Mouse (Mus musculus) myocyte (in vitro differentiated cells): ENCODE results near the gene Stam2.

Source experiments
- CEBPB ChIP-seq: IDR thresholded peaks from 2 replicates; pipeline ENCODE4 v1.6.1; 2011; ENCODE audit warnings: mild to moderate bottlenecking, moderate library complexity; ENCODE audit not compliant: poor library complexity, insufficient read depth, severe bottlenecking
- E2F4 ChIP-seq: IDR thresholded peaks from one replicate; pipeline ENCODE4 v1.6.1; 2011; ENCODE audit warnings: mild to moderate bottlenecking, control low read depth, moderate library complexity; ENCODE audit not compliant: insufficient read depth
- MAX ChIP-seq: IDR thresholded peaks from one replicate; pipeline ENCODE4 v1.6.1; 2011; ENCODE audit warnings: low read depth, mild to moderate bottlenecking, control low read depth
- MYOD1 ChIP-seq, 3 experiments: IDR thresholded peaks; one replicate each; pipeline ENCODE4 v1.6.1; 2011; ENCODE audit warnings: control low read depth in 2 of 3, low read depth in 2 of 3, mild to moderate bottlenecking in 2 of 3, moderate library complexity in 1 of 3; ENCODE audit not compliant: insufficient read length in 2 of 3, control insufficient read depth in 1 of 3
- MYOG ChIP-seq, 3 experiments: IDR thresholded peaks; one replicate each; pipeline ENCODE4 v1.6.1; 2011; ENCODE audit warnings: control low read depth in 2 of 3, low read depth in 2 of 3, mild to moderate bottlenecking in 2 of 3; ENCODE audit not compliant: insufficient read length in 2 of 3, control insufficient read depth in 1 of 3, insufficient read depth in 1 of 3
- POLR2A ChIP-seq: IDR thresholded peaks from one replicate; pipeline ENCODE4 v1.6.1; 2011; ENCODE audit warnings: low read depth, mild to moderate bottlenecking, control low read depth, moderate library complexity; ENCODE audit not compliant: insufficient read length
- POLR2AphosphoS2 ChIP-seq: IDR thresholded peaks from one replicate; pipeline ENCODE4 v1.6.1; 2011; ENCODE audit warnings: low read depth, control low read depth; ENCODE audit not compliant: insufficient read length
- REST ChIP-seq: IDR thresholded peaks from one replicate; pipeline ENCODE4 v1.6.1; 2011; ENCODE audit warnings: mild to moderate bottlenecking, control low read depth, moderate library complexity; ENCODE audit not compliant: insufficient read depth, insufficient read length
- SRF ChIP-seq: IDR thresholded peaks from one replicate; pipeline ENCODE4 v1.6.1; 2011; ENCODE audit warnings: low read depth; ENCODE audit not compliant: control insufficient read depth, insufficient read length
- TCF12 ChIP-seq: IDR thresholded peaks from one replicate; pipeline ENCODE4 v1.6.1; 2011; ENCODE audit warnings: mild to moderate bottlenecking, control low read depth; ENCODE audit not compliant: poor library complexity, insufficient read depth, severe bottlenecking
- TCF3 ChIP-seq: IDR thresholded peaks from one replicate; pipeline ENCODE4 v1.6.1; 2011; ENCODE audit warnings: low read depth, control low read depth; ENCODE audit not compliant: insufficient read length
- USF1 ChIP-seq: IDR thresholded peaks from one replicate; pipeline ENCODE4 v1.6.1; 2011; ENCODE audit warnings: low read depth, mild to moderate bottlenecking, control low read depth, moderate library complexity

DNA sequence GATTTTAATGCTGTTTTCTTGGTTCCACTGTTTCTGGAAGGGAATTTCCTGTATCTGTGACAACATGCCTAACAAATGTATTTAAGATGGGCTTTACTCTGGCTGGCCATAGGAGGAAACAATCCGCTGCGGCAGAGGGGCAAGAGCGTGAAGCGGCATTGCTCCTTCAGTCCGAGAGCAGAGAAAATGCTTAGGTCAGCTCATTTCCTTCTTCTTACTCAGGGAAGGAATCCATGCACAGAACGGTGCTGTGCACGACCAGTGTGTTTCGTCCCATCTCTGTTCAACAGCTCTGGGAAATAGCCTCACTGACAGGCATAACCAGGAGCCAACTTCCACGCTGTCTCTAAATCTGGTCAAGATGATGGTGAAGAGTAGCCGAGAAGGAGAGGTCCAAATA is 37.9 kb upstream of the Stam2 start:
- no peak for TF ChIP-seq USF1
- no peak for TF ChIP-seq POLR2AphosphoS2
- no peak for TF ChIP-seq POLR2A
- no peak for TF ChIP-seq MAX
- TF ChIP-seq TCF12: no peak
- TF ChIP-seq REST: no peak
- no peak for TF ChIP-seq SRF
- TF ChIP-seq TCF3: no peak
- no peak for TF ChIP-seq CEBPB
- TF ChIP-seq MYOG (IDR thresholded peaks at IDR 0.05; ENCODE audit: control insufficient read depth in 1 of 3, insufficient read depth in 1 of 3, insufficient read length in 2 of 3, low read depth in 2 of 3): no peak
- TF ChIP-seq E2F4: no peak
- no peak for TF ChIP-seq MYOD1 (IDR thresholded peaks at IDR 0.05; ENCODE audit: control insufficient read depth in 1 of 3, insufficient read length in 2 of 3, low read depth in 2 of 3)
